Mouse (Mus musculus): ENCODE data around the gene Tubgcp6.

DNA sequence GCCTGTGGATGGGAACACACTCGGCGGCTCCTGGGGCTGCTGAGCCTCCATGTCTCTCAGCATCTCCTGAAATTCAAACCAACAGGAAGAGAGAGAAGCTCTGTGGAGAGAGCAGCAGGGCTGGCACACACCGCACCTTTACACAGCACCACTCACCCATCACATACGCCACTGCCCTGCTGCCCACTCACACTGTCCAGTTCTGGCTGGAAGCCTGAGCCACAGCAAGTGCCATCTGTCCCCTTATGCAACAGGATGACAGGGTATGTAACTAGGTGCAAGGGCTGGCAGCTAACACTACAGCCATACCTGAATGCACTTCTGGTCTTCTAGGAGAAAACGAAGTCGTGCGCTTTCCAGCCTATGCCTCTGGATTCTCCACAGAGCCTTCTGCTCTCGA, 18.5 kb downstream of the Tubgcp6 start:
- no peak for TF ChIP-seq CTCF (IDR thresholded peaks at IDR 0.05; ENCODE audit: control insufficient read depth, insufficient read depth, insufficient read length)
- no peak for TF ChIP-seq USF1 (IDR thresholded peaks at IDR 0.05; ENCODE audit: low read depth)
- no peak for TF ChIP-seq MAX (IDR thresholded peaks at IDR 0.05)
- TF ChIP-seq FOSL1 (IDR thresholded peaks at IDR 0.05; ENCODE audit: insufficient read depth, low read length, poor library complexity, severe bottlenecking), result no peak
